Mouse (Mus musculus): ENCODE measurements at regions not wholly inside any gene's neighbourhood (a gene's known extent, or its start where the extent isn't known, plus 50 kb on each side); places are given as distances from the start of the nearest gene placed in this dataset.
A peak's percentile ranks its signal among the peaks of the same experiment; 100 is the strongest.

DNA sequence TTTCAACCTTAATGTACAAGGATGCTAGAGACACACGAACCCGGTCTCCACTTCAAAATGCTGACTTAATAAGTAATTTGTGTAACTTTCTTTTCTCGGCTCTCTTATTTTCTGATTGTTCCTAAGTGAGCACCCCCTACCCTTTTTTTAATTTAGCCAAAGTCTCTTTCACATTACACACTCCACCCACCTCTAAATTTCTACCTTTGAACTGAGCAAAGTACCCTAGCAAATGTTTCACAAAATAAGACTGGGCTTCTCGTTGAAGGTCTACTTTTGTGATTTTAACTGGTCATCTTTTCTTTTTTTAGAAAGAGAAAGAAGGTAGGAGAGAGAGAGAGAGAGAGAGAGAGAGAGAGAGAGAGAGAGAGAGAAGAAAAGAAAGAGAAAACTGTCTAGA, 2888.4 kb upstream of the Gm7489 start:
- no peak overlapping the region for H3K4me3 ChIP-seq (ENCODE audit: control insufficient read depth in 1 of 2, insufficient read depth in 1 of 2, low read depth in 2 of 2, low read length in 2 of 2)
- TF ChIP-seq MAFK (IDR thresholded peaks at IDR 0.05; ENCODE audit: borderline replicate concordance, low read depth, low read length) (no peak), KAT2A (conservative IDR thresholded peaks at IDR 0.05; ENCODE audit: low read depth, low read length) (no peak), ZKSCAN1 (IDR thresholded peaks at IDR 0.05; ENCODE audit: low read depth, low read length) (no peak), SIN3A (IDR thresholded peaks at IDR 0.05; ENCODE audit: low read length) (no peak), TBP (IDR thresholded peaks at IDR 0.05; ENCODE audit: low read depth, low read length) (no peak), MAX (IDR thresholded peaks at IDR 0.05; ENCODE audit: low read length) (no peak), ZMIZ1 (IDR thresholded peaks at IDR 0.05; ENCODE audit: low read depth, low read length) (no peak), NELFE (IDR thresholded peaks at IDR 0.05; ENCODE audit: low read depth, low read length) (no peak)
- DNase-seq (ENCODE audit: low read depth, low spot score): no peak
- no peaks in the 10 kb centered on the region for H3K9me3 ChIP-seq (replicated peaks; ENCODE audit: insufficient read depth, low read length)
- H3K27me3 ChIP-seq (ENCODE audit: control insufficient read depth in 1 of 2, insufficient read depth in 2 of 2, low read length in 2 of 2): no peaks in the 10 kb centered on the region
- H3K9ac ChIP-seq (ENCODE audit: control insufficient read depth, low read depth, low read length, poor library complexity, severe bottlenecking): no peak overlapping the region
- H3K4me1 ChIP-seq (ENCODE audit: control insufficient read depth in 1 of 2, insufficient read depth in 2 of 2, low read length in 2 of 2): peaks cover 0 to 6% of the 10 kb centered on the region in 2 experiments; a peak in 3 of 4 replicates
- no peak overlapping the region for H3K27ac ChIP-seq (ENCODE audit: control insufficient read depth, low read depth, low read length)
- no peaks in the 10 kb centered on the region for H3K79me2 ChIP-seq (ENCODE audit: control insufficient read depth, insufficient read depth, low read length, poor library complexity)
- peaks cover 0 to 3% of the 10 kb centered on the region in 2 experiments; a peak in 2 of 4 replicates for H3K36me3 ChIP-seq (ENCODE audit: control insufficient read depth in 1 of 2, insufficient read depth in 2 of 2, low read length in 2 of 2)

DNA sequence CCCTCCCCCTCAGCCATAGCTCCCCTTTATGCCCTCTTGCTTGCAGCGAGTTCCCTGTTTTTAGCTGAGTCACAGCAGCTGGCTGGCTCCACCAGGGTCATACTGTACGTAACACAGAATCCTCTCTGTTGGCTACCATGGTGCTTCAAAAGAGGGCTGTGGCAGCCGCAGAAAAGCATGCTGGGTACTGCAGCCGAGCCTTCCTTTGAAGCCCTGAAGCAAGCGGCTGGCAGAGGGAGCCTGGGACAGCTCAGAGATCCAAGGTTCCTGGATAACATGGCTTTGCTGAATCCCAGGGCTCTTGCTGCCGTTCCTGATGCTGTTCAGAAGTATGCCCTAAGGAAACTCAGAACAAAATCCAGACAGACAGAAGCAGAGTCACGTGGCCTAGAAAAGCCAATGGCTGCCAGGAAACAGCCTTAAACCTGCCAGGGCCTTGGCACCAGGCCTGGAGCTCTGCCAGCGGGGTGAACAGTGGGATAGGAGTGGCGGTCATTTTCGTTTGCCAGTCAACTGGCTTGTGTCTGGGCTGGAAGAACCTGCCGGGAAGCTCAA, 2887.4 kb upstream of the Gm7489 start:
- DNase-seq (ENCODE audit: low read depth, low spot score): peak; percentile 63
- H3K9ac ChIP-seq (ENCODE audit: control insufficient read depth, low read depth, low read length, poor library complexity, severe bottlenecking): no peak overlapping the region
- H3K27me3 ChIP-seq (ENCODE audit: control insufficient read depth in 1 of 2, insufficient read depth in 2 of 2, low read length in 2 of 2): no peaks in the 10 kb centered on the region
- peaks cover 0 to 3% of the 10 kb centered on the region in 2 experiments; a peak in 2 of 4 replicates for H3K36me3 ChIP-seq (ENCODE audit: control insufficient read depth in 1 of 2, insufficient read depth in 2 of 2, low read length in 2 of 2)
- no peaks in the 10 kb centered on the region for H3K9me3 ChIP-seq (replicated peaks; ENCODE audit: insufficient read depth, low read length)
- H3K4me1 ChIP-seq (ENCODE audit: control insufficient read depth in 1 of 2, insufficient read depth in 2 of 2, low read length in 2 of 2): peaks cover 0 to 6% of the 10 kb centered on the region in 2 experiments; a peak in 3 of 4 replicates
- no peak overlapping the region for H3K4me3 ChIP-seq (ENCODE audit: control insufficient read depth in 1 of 2, insufficient read depth in 1 of 2, low read depth in 2 of 2, low read length in 2 of 2)
- H3K79me2 ChIP-seq (ENCODE audit: control insufficient read depth, insufficient read depth, low read length, poor library complexity): no peaks in the 10 kb centered on the region
- H3K27ac ChIP-seq (ENCODE audit: control insufficient read depth, low read depth, low read length): no peak overlapping the region
- TF ChIP-seq MYB (IDR thresholded peaks at IDR 0.05; ENCODE audit: low read depth, low read length) (no peak), MXI1 (IDR thresholded peaks at IDR 0.05; ENCODE audit: low read depth, low read length) (no peak), CHD1 (IDR thresholded peaks at IDR 0.05; ENCODE audit: low read depth, low read length) (no peak), RCOR1 (IDR thresholded peaks at IDR 0.05; ENCODE audit: low read depth, low read length) (no peak), POLR2A (IDR thresholded peaks at IDR 0.05; ENCODE audit: control insufficient read depth in 1 of 2, insufficient read depth in 1 of 2, low read depth in 1 of 2, low read length in 2 of 2, poor library complexity in 1 of 2) (no peak), NRF1 (IDR thresholded peaks at IDR 0.05; ENCODE audit: insufficient read depth, low read depth, low read length, poor library complexity, severe bottlenecking) (no peak), CHD2 (IDR thresholded peaks at IDR 0.05; ENCODE audit: low read length) (no peak), ZMIZ1 (IDR thresholded peaks at IDR 0.05; ENCODE audit: low read depth, low read length) (no peak), TBP (IDR thresholded peaks at IDR 0.05; ENCODE audit: low read depth, low read length) (no peak), USF1 (IDR thresholded peaks at IDR 0.05; ENCODE audit: low read depth, low read length) (peak; percentile 72), ETS1 (IDR thresholded peaks at IDR 0.05; ENCODE audit: low read depth, low read length) (peak; percentile 56), MAFK (IDR thresholded peaks at IDR 0.05; ENCODE audit: borderline replicate concordance, low read depth, low read length) (no peak), POLR2AphosphoS2 (IDR thresholded peaks at IDR 0.05; ENCODE audit: low read length) (no peak), MYC (IDR thresholded peaks at IDR 0.05; ENCODE audit: low read depth, low read length) (no peak), ELF1 (IDR thresholded peaks at IDR 0.05; ENCODE audit: low read depth, low read length) (no peak), EP300 (IDR thresholded peaks at IDR 0.05; ENCODE audit: low read depth in 1 of 2, low read length in 2 of 2) (no peak), GATA1 (IDR thresholded peaks at IDR 0.05; ENCODE audit: low read depth, low read length) (no peak), SMC3 (IDR thresholded peaks at IDR 0.05; ENCODE audit: low read depth, low read length) (no peak), TCF12 (IDR thresholded peaks at IDR 0.05; ENCODE audit: low read depth, low read length) (no peak), MAX (IDR thresholded peaks at IDR 0.05; ENCODE audit: low read length) (peak; percentile 34; the same call in 1 of the 2 replicates), MEF2A (IDR thresholded peaks at IDR 0.05; ENCODE audit: extremely low read depth, insufficient replicate concordance, low read depth, low read length, poor library complexity, severe bottlenecking) (no peak), NELFE (IDR thresholded peaks at IDR 0.05; ENCODE audit: low read depth, low read length) (no peak), GABPA (IDR thresholded peaks at IDR 0.05; ENCODE audit: low read depth, low read length) (peak; percentile 43; the same call in 1 of the 2 replicates), ZNF384 (IDR thresholded peaks at IDR 0.05; ENCODE audit: low read depth, low read length) (no peak)
